Mouse (Mus musculus) heart, postnatal 14 days (tissue): ENCODE data around the gene Cd320. TPM values are rescaled to one million over a fixed set of nuclear protein-coding genes. Genes with fewer than 3 reads are reported as not detected.
"Not testable (repeated sequence)": the region's sequence is repeated elsewhere in the genome, so short reads cannot be mapped to it uniquely, and the experiment has no call there.

ENCODE experiments used
- DNase-seq, 2 experiments: peaks; one replicate each; pipeline ENCODE4 v3.0.0; 2021 to 2022
- intact Hi-C: fragments of 180-260 bp; cut with DNase I; formaldehyde crosslinking; loops from one replicate; pipeline ENCODE4 v1.15.1; 2025
- microRNA-seq, 2 experiments: library from miRNA; unstranded; fragments of <30 nt; microRNA quantifications; one replicate each; pipeline ENCODE4 v1.2.0; 2021 to 2022
- total RNA-seq, 2 experiments: library from RNA; stranded (reverse); gene quantifications; 2 replicates each; pipeline ENCODE4 v1.2.3; 2021

Gene Cd320
- total RNA-seq, 2 experiments from 2014 or later, result 25.0 to 26.6 TPM

DNA sequence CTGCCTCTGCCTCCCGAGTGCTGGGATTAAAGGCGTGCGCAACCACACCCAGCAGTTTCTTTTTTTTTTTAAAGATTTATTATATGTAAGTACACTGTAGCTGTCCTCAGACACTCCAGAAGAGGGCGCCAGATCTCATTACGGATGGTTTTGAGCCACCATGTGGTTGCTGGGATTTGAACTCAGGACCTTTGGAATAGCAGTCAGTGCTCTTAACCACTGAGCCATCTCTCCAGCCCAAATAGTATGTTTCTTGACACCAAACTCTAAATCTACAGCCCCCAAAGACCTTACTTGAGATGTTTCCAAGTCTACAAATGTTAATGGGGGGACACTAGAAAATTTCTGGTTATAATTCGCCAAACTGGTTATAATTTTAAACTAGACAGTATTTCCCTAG is 49.0 kb downstream of the Cd320 start:
- intact Hi-C loops, DNase-seq: not testable (repeated sequence)

DNA sequence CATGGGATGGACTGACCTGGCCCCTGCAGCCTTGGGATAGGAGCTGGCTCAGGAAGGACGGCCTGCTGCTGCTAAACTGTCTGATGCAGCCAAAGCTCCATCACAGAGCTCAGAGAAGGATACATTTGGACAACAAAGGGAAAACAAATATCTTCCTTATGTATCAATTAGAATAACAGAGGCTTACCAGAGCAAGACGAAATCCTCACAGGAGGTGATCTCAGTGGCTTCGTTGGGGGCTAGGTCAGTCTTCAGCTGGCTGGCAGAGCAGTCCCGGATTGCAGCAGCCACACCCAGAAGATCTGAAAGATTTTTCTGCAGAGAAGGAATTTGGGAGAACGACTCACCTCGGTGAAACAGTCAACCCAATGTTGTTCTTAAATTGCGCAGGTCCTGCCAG is 49.5 kb downstream of the Cd320 start:
- DNase-seq, result no peak
- intact Hi-C loops, result no loop called here

DNA sequence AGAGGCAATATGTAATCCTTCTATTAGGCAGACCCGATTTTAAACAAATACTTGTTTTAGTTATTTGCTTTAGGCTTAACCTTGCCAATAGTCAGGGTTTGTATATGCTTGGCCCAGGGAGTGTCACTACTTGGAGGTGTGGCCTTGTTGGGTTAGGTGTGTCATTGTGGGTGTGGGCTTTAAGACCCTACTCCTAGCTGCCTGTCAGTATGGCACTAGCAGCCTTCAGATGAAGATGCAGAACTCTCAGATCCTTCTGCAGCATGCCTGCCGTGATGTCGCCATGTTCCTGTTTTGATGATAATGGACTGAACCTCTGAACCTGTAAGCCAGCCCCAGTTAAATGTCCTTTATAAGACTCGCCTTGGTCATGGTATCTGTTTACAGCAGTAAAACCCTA is 50.1 kb downstream of the Cd320 start:
- intact Hi-C loops, DNase-seq: not testable (repeated sequence)

DNA sequence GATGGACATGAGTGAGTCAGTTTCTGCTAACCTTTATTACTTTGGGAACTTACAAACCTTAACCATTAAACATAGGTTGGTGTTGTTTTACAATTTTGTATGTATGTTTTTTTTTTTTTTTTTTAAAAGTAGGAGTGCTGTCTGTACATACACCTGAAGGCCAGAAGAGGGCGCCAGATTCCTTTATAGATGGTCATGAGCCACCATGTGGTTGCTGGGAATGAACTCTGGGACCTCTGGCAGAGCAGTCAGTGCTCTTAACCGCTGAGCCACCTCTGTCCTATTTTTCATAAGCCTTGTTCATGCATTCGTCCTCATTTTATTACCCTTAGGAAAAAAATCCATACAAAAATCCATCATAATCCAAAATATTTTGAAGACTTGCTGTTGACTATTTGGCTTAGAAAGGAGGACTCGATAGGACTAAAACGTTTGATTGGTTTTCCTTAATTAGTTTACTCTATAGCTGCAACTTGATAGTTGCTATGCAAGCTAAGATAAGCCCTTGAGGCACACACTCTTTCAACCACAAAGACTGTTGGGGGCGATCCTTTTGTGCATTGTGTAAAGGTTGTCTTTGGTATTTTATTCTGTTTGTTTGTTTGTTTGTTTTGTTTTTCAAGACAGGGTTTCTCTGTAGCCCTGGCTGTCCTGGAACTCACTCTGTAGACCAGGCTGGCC is 54.4 kb downstream of the Cd320 start:
- DNase-seq, result peak in 1 of 2 experiments; percentile 55
- intact Hi-C loops, result no loop called here

DNA sequence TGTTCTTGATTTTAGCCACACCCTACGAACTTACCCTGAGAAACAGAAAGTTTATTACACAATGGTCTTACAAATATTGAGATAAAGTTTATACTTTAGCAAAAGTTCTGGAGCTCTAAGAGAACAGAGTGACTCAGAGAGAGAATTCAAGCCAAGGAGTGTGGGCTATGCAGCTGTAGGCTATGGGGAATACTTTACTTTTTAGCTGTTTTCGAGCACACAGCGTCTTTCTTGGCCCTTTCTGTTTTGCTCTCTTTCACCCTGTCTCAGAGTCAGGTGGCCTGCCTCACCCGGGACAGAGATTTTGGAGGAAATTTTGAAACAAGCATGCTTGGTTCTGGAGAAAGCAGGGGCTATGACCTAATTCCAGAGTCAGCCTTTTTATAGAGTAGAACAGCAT is 55.3 kb downstream of the Cd320 start:
- intact Hi-C loops, result loop anchor here (1.0 kb wide), 1 partner anchor 23 kb away; no protein-coding TSS in a partner anchor
- DNase-seq, result not testable (repeated sequence)

Small RNAs within 50 kb of the gene (microRNA-seq; reads per million reads assigned to microRNA genes)
- gene Gm27740, result 0 reads per million in 2 experiments

Other genes starting within 250 kb of the Cd320 start
- 10 to 100 TPM; 12.8 to 15.5 TPM for gene Zfp414, start 214.0 kb upstream of the Cd320 start, total RNA-seq
- under 1 TPM; 0.24 to 0.39 TPM for gene Pram1, start 205.0 kb upstream of the Cd320 start, total RNA-seq
- gene Hnrnpm, start 156.2 kb upstream of the Cd320 start, total RNA-seq, result 100 to 1,000 TPM; 101 to 111 TPM
- gene March2, start 124.4 kb upstream of the Cd320 start, total RNA-seq, result 100 to 1,000 TPM; 160 to 167 TPM
- gene Rab11b, start 82.6 kb upstream of the Cd320 start, total RNA-seq, result 100 to 1,000 TPM; 271 to 275 TPM
- 10 to 100 TPM; 20.5 to 31.6 TPM for gene Angptl4, start 61.3 kb upstream of the Cd320 start, total RNA-seq
- gene Kank3, start 32.6 kb upstream of the Cd320 start, total RNA-seq, result 100 to 1,000 TPM in 1 of 2 experiments, 10 to 100 TPM in 1; 96.9 to 104 TPM
- gene Rps28, start 18.5 kb upstream of the Cd320 start, total RNA-seq, result 100 to 1,000 TPM; 736 to 815 TPM
- gene Ndufa7, start 18.5 kb upstream of the Cd320 start, total RNA-seq, result 100 to 1,000 TPM; 544 to 555 TPM
- gene Gm7029, start 30.7 kb downstream of the Cd320 start, total RNA-seq, result not detected
- gene Kifc1, start 47.6 kb downstream of the Cd320 start, total RNA-seq, result 1 to 10 TPM; 4.1 to 5.8 TPM
- not detected for gene Platr17, start 62.0 kb downstream of the Cd320 start, total RNA-seq
- gene Daxx, start 66.3 kb downstream of the Cd320 start, total RNA-seq, result 10 to 100 TPM; 11.3 to 13.7 TPM
- gene Tapbp, start 72.8 kb downstream of the Cd320 start, total RNA-seq, result 100 to 1,000 TPM in 1 of 2 experiments, 10 to 100 TPM in 1; 92.8 to 100 TPM
- gene Zbtb22, start 72.8 kb downstream of the Cd320 start, total RNA-seq, result 10 to 100 TPM; 16.8 to 20.3 TPM
- 10 to 100 TPM; 54.7 to 58.6 TPM for gene Rgl2, start 86.5 kb downstream of the Cd320 start, total RNA-seq
- gene Pfdn6, start 97.3 kb downstream of the Cd320 start, total RNA-seq, result 10 to 100 TPM; 62.7 to 73.7 TPM
- gene Wdr46, start 97.6 kb downstream of the Cd320 start, total RNA-seq, result 10 to 100 TPM; 10.4 to 11.5 TPM
- 1 to 10 TPM; 2.2 to 2.9 TPM for gene B3galt4, start 108.4 kb downstream of the Cd320 start, total RNA-seq
- gene Vps52, start 112.7 kb downstream of the Cd320 start, total RNA-seq, result 10 to 100 TPM; 35.0 to 37.8 TPM
- 100 to 1,000 TPM; 417 to 479 TPM for gene Rps18, start 112.9 kb downstream of the Cd320 start, total RNA-seq
- 10 to 100 TPM; 56.5 to 61.2 TPM for gene H2-K1, start 157.3 kb downstream of the Cd320 start, total RNA-seq
- 10 to 100 TPM; 12.2 to 14.6 TPM for gene Ring1, start 181.6 kb downstream of the Cd320 start, total RNA-seq
- 10 to 100 TPM; 80.6 to 88.2 TPM for gene H2-Ke6, start 185.0 kb downstream of the Cd320 start, total RNA-seq
- gene Slc39a7, start 188.6 kb downstream of the Cd320 start, total RNA-seq, result 10 to 100 TPM; 63.2 to 63.3 TPM
- gene Rxrb, start 188.7 kb downstream of the Cd320 start, total RNA-seq, result 10 to 100 TPM; 41.9 to 44.7 TPM
- 1 to 10 TPM; 1.5 to 2.7 TPM for gene Col11a2, start 196.3 kb downstream of the Cd320 start, total RNA-seq
- under 1 TPM; 0.33 to 0.54 TPM for gene H2-Oa, start 249.2 kb downstream of the Cd320 start, total RNA-seq